Mouse (Mus musculus): ENCODE results near the gene AI467606.

DNA sequence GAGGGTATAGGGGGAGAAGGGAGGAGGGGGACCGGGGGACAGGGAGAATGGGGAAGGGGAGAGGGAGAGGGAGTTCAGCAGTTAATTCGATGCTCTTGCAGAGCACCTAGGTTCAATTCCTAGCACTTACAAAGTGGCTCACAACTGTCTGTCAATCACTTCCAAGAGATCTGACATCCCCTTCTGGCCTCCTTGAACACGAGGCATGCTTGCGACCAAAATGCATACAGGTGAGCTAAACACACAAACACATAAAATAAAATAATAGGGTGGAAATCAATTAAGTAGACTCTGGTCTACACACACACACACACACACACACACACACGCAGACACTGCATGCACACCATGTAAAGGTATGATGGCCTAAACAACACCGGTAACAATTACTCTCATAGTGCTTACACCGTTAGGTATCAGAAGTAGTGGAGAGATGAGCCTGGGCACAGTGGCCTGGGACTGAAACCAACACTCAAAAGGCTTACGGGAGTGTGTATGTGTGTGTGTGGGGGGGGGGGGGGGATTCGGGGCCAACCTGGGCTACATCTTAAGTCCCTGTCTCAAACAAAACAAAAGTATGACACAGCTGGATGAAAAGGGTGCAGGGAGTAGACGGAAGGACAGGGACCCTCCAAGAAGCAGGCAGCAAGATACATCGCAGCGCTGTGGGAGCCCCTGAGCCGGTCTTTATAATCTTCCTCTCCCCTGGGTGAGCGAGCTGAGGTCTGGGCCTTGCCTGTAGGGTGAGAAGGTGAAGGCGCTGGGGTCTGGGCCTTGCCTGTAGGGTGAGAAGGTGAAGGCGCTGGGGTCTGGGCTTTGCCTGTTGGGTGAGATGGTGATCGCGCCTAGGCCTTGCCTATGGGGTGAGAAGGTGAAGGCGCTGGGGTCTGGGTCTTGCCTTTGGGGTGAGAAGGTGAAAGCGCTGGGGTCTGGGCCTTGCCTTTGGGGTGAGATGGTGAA is 725 bp upstream of the AI467606 start:
- TF ChIP-seq CTCF (conservative IDR thresholded peaks at IDR 0.05; ENCODE audit: low read length) (no peak), POU5F1 (IDR thresholded peaks at IDR 0.05; ENCODE audit: borderline replicate concordance, low read length) (no peak), NANOG (IDR thresholded peaks at IDR 0.05; ENCODE audit: borderline replicate concordance, low read length) (no peak)

All from E14TG2a.4 (cell line).